8 mouse cellular contexts compared by ENCODE assay signal in genomic region chrX:20848256-20848984, GRCm38 (mm10). TPM values are rescaled to one million over a fixed set of nuclear protein-coding genes. Genes with fewer than 3 reads are reported as not detected.
DNase-seq lines count a peak whose midpoint lies in the region; ATAC-seq lines count a peak whose summit lies in the region.

No protein-coding gene starts in this region.

- ATAC-seq in hindbrain, embryonic 11.5 days (ENCODE audit: low FRiP score): peak; percentile 98

- no peak overlapping the region for H3K27ac ChIP-seq in hindbrain, embryonic 11.5 days (ENCODE audit: low read depth, low read length)

- H3K27me3 ChIP-seq in hindbrain, embryonic 11.5 days (ENCODE audit: control insufficient read depth, insufficient read depth, low read length): no peaks in the 10 kb centered on the region

- H3K4me2 ChIP-seq in hindbrain, embryonic 11.5 days (replicated peaks; ENCODE audit: low read depth, low read length): peak overlapping the region; percentile 46

- H3K4me1 ChIP-seq in hindbrain, embryonic 11.5 days (replicated peaks; ENCODE audit: control insufficient read depth, insufficient read depth, low read length): no peaks in the 10 kb centered on the region

- H3K4me3 ChIP-seq in hindbrain, embryonic 11.5 days (ENCODE audit: low read depth, low read length): peak overlapping the region; percentile 62

- H3K36me3 ChIP-seq in hindbrain, embryonic 11.5 days (ENCODE audit: control insufficient read depth, insufficient read depth, low read length): no peaks in the 10 kb centered on the region

- peak; percentile 94 for DNase-seq in Muller cell, postnatal 12 days (ENCODE audit: inconsistent ontology term)
- peak; percentile 96 for DNase-seq in cerebellum, adult 9-11 months
- peak; percentile 94 to 95 for DNase-seq in frontal cortex, adult 2 months (ENCODE audit: extremely low spot score in 1 of 2, low spot score in 1 of 2)
- peak; percentile 89 for DNase-seq in hindbrain, embryonic 11.5 days (ENCODE audit: low spot score)
- DNase-seq in layer of hippocampus, postnatal 10 days (ENCODE audit: low spot score in 2 of 2): peak; percentile 82 to 86
- peak; percentile 95 for DNase-seq in lung, postnatal 10 days
- peak; percentile 81 for DNase-seq in ovary, postnatal 36 days (ENCODE audit: low spot score)
- DNase-seq in thymus, postnatal 25 days: peak; percentile 89

- 14% methylated on average over 41 of the region's 42 CpGs for WGBS in hindbrain, embryonic 11.5 days

- H3K9ac ChIP-seq in hindbrain, embryonic 11.5 days (ENCODE audit: low read depth, low read length): peak overlapping the region; percentile 66

- no peaks in the 10 kb centered on the region for H3K9me3 ChIP-seq in hindbrain, embryonic 11.5 days (ENCODE audit: control insufficient read depth, low read length)

RNA-seq across cellular contexts. Expression of gene Timp1, which starts 21.5 kb away (rescaled TPM):
- 1.5 and 1.6 TPM in 2 replicates for polyA plus RNA-seq in frontal cortex, adult 2 months (2012; rRNA removed)
- polyA plus RNA-seq in hindbrain, embryonic 11.5 days (2014; fragmentation: Nextera tagmentation; extraction: Ambion mirVana): 8.9 and 10.4 TPM in 2 replicates
- total RNA-seq in layer of hippocampus, postnatal 10 days (2021): 1 to 10 TPM in 1 of 2 experiments, under 1 TPM in 1; 0.56 to 1.1 TPM

RNA-seq across cellular contexts. Expression of gene Araf, which starts 50.8 kb away (rescaled TPM):
- 232 and 257 TPM in 2 replicates for polyA plus RNA-seq in frontal cortex, adult 2 months (2012; rRNA removed)
- 106 and 118 TPM in 2 replicates for polyA plus RNA-seq in hindbrain, embryonic 11.5 days (2014; fragmentation: Nextera tagmentation; extraction: Ambion mirVana)
- 100 to 1,000 TPM; 191 to 196 TPM for total RNA-seq in layer of hippocampus, postnatal 10 days (2021)
